12 mouse cellular contexts compared by ENCODE assay signal in the genomic region with DNA sequence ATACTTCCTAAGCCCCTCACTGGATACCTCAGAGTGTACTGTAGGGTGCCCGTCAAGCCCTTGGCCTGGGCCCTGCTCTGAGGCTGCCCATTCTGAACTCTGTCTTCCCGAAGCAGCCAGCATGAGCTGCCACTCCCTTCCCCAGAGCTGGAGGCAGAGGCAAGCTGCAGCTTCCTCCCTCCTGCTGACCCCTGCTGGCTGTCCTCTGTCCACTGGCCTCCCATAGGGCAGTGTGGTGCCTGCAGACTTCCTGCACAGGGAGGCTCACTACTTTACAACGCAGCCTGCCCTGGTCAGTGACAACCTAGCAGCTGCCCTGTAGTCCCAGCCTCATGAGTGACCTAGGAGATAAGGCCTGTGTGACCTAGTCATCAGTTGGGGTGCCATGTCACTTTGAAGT. TPM values are rescaled to one million over a fixed set of nuclear protein-coding genes. Genes with fewer than 3 reads are reported as not detected.
A peak's percentile ranks its signal among the peaks of the same experiment; 100 is the strongest.
DNase-seq lines count a peak whose midpoint lies in the region; ATAC-seq and TF ChIP-seq lines count a peak whose summit lies in the region.
"Had no signal": no experiment of that assay in that cellular context is flagged by ENCODE, and none has a peak within 500 bp of the region (broad histone marks: within the 10 kb centered on the region; RNA-seq: fewer than 3 reads in every experiment).

No protein-coding gene starts in this region.

- H3K4me1 ChIP-seq in hindbrain, embryonic 10.5 days (replicated peaks), result peaks cover 18% of the 10 kb centered on the region
- no peaks in the 10 kb centered on the region for H3K4me1 ChIP-seq in hindbrain, embryonic 14.5 days (replicated peaks; ENCODE audit: control insufficient read depth, insufficient read depth, low read length)
- peaks cover 4% of the 10 kb centered on the region for H3K4me1 ChIP-seq in ES-Bruce4 (ENCODE audit: control insufficient read depth, insufficient read depth, low read length)
- no peaks in the 10 kb centered on the region for H3K4me1 ChIP-seq in lung, adult 2 months (ENCODE audit: control insufficient read depth, insufficient read depth, low read length)

- peak; percentile 2 for TF ChIP-seq CTCF in ES-Bruce4 (IDR thresholded peaks at IDR 0.05; ENCODE audit: low read depth, low read length)
- TF ChIP-seq CTCF in lung, adult 2 months (IDR thresholded peaks at IDR 0.05; ENCODE audit: insufficient read depth, low read length), result peak; percentile 46; the same call in 1 of the 2 replicates

- ATAC-seq in hindbrain, embryonic 14.5 days (ENCODE audit: low FRiP score), result no peak

- no peak for TF ChIP-seq EP300 in ES-Bruce4 (IDR thresholded peaks at IDR 0.05; ENCODE audit: insufficient read depth, low read depth, low read length)

- no peak overlapping the region for H3K4me3 ChIP-seq in hindbrain, embryonic 10.5 days
- H3K4me3 ChIP-seq in hindbrain, embryonic 14.5 days (replicated peaks; ENCODE audit: low read length), result no peak overlapping the region
- no peak overlapping the region for H3K4me3 ChIP-seq in ES-Bruce4 (ENCODE audit: low read depth, low read length)
- H3K4me3 ChIP-seq in lung, adult 2 months (replicated peaks; ENCODE audit: extremely low read depth, low read depth, low read length), result no peak overlapping the region
- H3K4me3 ChIP-seq: hindbrain, embryonic 13.5 days had no signal

- H3K27me3 ChIP-seq in hindbrain, embryonic 10.5 days (ENCODE audit: insufficient read depth, poor library complexity, severe bottlenecking), result no peaks in the 10 kb centered on the region
- no peaks in the 10 kb centered on the region for H3K27me3 ChIP-seq in hindbrain, embryonic 14.5 days (ENCODE audit: control insufficient read depth, insufficient read depth, low read length)
- H3K27me3 ChIP-seq in ES-Bruce4 (ENCODE audit: control insufficient read depth, insufficient read depth, low read length, poor library complexity, severe bottlenecking), result no peaks in the 10 kb centered on the region
- H3K27me3 ChIP-seq: hindbrain, embryonic 13.5 days had no signal

- no peak overlapping the region for H3K9ac ChIP-seq in hindbrain, embryonic 14.5 days
- H3K9ac ChIP-seq in ES-Bruce4 (ENCODE audit: low read depth, poor library complexity, severe bottlenecking), result no peak overlapping the region
- H3K9ac ChIP-seq: hindbrain, embryonic 13.5 days had no signal

- peak overlapping the region; percentile 60 for H3K27ac ChIP-seq in hindbrain, embryonic 10.5 days
- no peak overlapping the region for H3K27ac ChIP-seq in hindbrain, embryonic 14.5 days
- no peak overlapping the region for H3K27ac ChIP-seq in ES-Bruce4 (ENCODE audit: insufficient read depth, low read length)
- H3K27ac ChIP-seq: hindbrain, embryonic 13.5 days had no signal

- H3K4me2 ChIP-seq in hindbrain, embryonic 14.5 days (replicated peaks), result no peak overlapping the region
- H3K4me2 ChIP-seq: hindbrain, embryonic 13.5 days; midbrain, embryonic 11.5 days had no signal

- H3K9me3 ChIP-seq in hindbrain, embryonic 10.5 days, result no peaks in the 10 kb centered on the region
- H3K9me3 ChIP-seq in hindbrain, embryonic 14.5 days (ENCODE audit: control insufficient read depth, low read length), result no peaks in the 10 kb centered on the region
- H3K9me3 ChIP-seq in ES-Bruce4 (replicated peaks; ENCODE audit: control insufficient read depth, insufficient read depth, low read length, poor library complexity, severe bottlenecking), result no peaks in the 10 kb centered on the region
- H3K9me3 ChIP-seq: hindbrain, embryonic 13.5 days had no signal

- no peaks in the 10 kb centered on the region for H3K36me3 ChIP-seq in hindbrain, embryonic 10.5 days
- H3K36me3 ChIP-seq in hindbrain, embryonic 14.5 days (replicated peaks; ENCODE audit: control insufficient read depth, insufficient read depth), result no peaks in the 10 kb centered on the region
- H3K36me3 ChIP-seq in ES-Bruce4 (ENCODE audit: control insufficient read depth, insufficient read depth, low read length, poor library complexity, severe bottlenecking), result no peaks in the 10 kb centered on the region
- H3K36me3 ChIP-seq: G1E; hindbrain, embryonic 13.5 days had no signal

- intact Hi-C loops in gastrocnemius, postnatal 14 days (cut with DNase I; ENCODE audit: low total_unique reads), result no loop called here

- DNase-seq in hindbrain, embryonic 10.5 days (ENCODE audit: low spot score), result no peak
- DNase-seq in hindbrain, embryonic 14.5 days (ENCODE audit: low spot score), result no peak
- peak; percentile 78 for DNase-seq in gastrocnemius, postnatal 14 days
- DNase-seq in lung, adult 2 months, result no peak
- no peak for DNase-seq in layer of hippocampus, postnatal 25 days (ENCODE audit: extremely low spot score in 1 of 2, low spot score in 1 of 2)
- no peak for DNase-seq in cerebellum, adult 9-11 months
- DNase-seq in natural killer cell, adult 2 months (ENCODE audit: low spot score in 2 of 2), result no peak
- DNase-seq: cerebellum, adult 2 months had no signal

- no peak for TF ChIP-seq POLR2A in ES-Bruce4 (IDR thresholded peaks at IDR 0.05; ENCODE audit: insufficient read depth, low read length)
- TF ChIP-seq POLR2A in lung, adult 2 months (IDR thresholded peaks at IDR 0.05; ENCODE audit: borderline replicate concordance, extremely low read depth, low read depth, low read length), result no peak

- 29% methylated on average over 3 of the region's 3 CpGs for WGBS in hindbrain, embryonic 10.5 days
- WGBS in hindbrain, embryonic 14.5 days, result 42% methylated on average over 3 of the region's 3 CpGs
- 31% methylated on average over 3 of the region's 3 CpGs for WGBS in lung, adult 2 months

RNA-seq across cellular contexts. Expression of a gene that starts 14.1 kb away (rescaled TPM):
- polyA plus RNA-seq in hindbrain, embryonic 10.5 days (2016; fragmentation: Nextera tagmentation; extraction: Ambion mirVana), result 0.06 and 0.31 TPM in 2 replicates
- polyA plus RNA-seq in hindbrain, embryonic 14.5 days (2014; fragmentation: Nextera tagmentation; extraction: Ambion mirVana), result 0.60 and 0.80 TPM in 2 replicates
- not detected in 2 replicates for polyA plus RNA-seq in ES-Bruce4 (2011; ENCODE audit: insufficient read depth, insufficient read length, low read depth, missing spikeins)
- total RNA-seq in gastrocnemius, postnatal 14 days (2021), result 100 to 1,000 TPM in 1 of 2 experiments, 10 to 100 TPM in 1; 91.4 to 128 TPM
- polyA plus RNA-seq in lung, adult 2 months (2012; rRNA removed), result 3.3 and 3.6 TPM in 2 replicates
- under 1 TPM; 0.21 to 0.30 TPM for total RNA-seq in layer of hippocampus, postnatal 25 days (2021)
- polyA plus RNA-seq: G1E had no signal

RNA-seq across cellular contexts. Expression of a gene that starts 22.6 kb away (rescaled TPM):
- polyA plus RNA-seq in hindbrain, embryonic 10.5 days (2016; fragmentation: Nextera tagmentation; extraction: Ambion mirVana), result 19.0 and 30.0 TPM in 2 replicates
- polyA plus RNA-seq in hindbrain, embryonic 14.5 days (2014; fragmentation: Nextera tagmentation; extraction: Ambion mirVana), result 24.3 and 24.9 TPM in 2 replicates
- polyA plus RNA-seq in ES-Bruce4 (2011; ENCODE audit: insufficient read depth, insufficient read length, low read depth, missing spikeins), result 31.6 and 38.7 TPM in 2 replicates
- total RNA-seq in gastrocnemius, postnatal 14 days (2021), result 10 to 100 TPM; 17.8 to 18.0 TPM
- polyA plus RNA-seq in lung, adult 2 months (2012; rRNA removed), result 89.9 and 99.7 TPM in 2 replicates
- total RNA-seq in layer of hippocampus, postnatal 25 days (2021), result 10 to 100 TPM; 39.7 to 46.2 TPM

RNA-seq across cellular contexts. Expression of a gene that starts 48.0 kb away (rescaled TPM):
- 395 and 442 TPM in 2 replicates for polyA plus RNA-seq in hindbrain, embryonic 10.5 days (2016; fragmentation: Nextera tagmentation; extraction: Ambion mirVana)
- polyA plus RNA-seq in hindbrain, embryonic 14.5 days (2014; fragmentation: Nextera tagmentation; extraction: Ambion mirVana), result 359 and 406 TPM in 2 replicates
- polyA plus RNA-seq in ES-Bruce4 (2011; ENCODE audit: insufficient read depth, insufficient read length, low read depth, missing spikeins), result 138 and 155 TPM in 2 replicates
- 100 to 1,000 TPM; 342 TPM for total RNA-seq in gastrocnemius, postnatal 14 days (2021)
- 80.0 and 91.5 TPM in 2 replicates for polyA plus RNA-seq in lung, adult 2 months (2012; rRNA removed)
- total RNA-seq in layer of hippocampus, postnatal 25 days (2021), result 100 to 1,000 TPM; 199 to 213 TPM
